Mouse (Mus musculus) gastrocnemius, postnatal 14 days (tissue): ENCODE data around the gene Rabgap1l. TPM values are rescaled to one million over a fixed set of nuclear protein-coding genes. Genes with fewer than 3 reads are reported as not detected.
A peak's percentile ranks its signal among the peaks of the same experiment; 100 is the strongest.

Source experiments
- DNase-seq: peaks from one replicate; pipeline ENCODE4 v3.0.0; 2021; ENCODE audit warnings: mixed read lengths
- intact Hi-C: fragments of 180-260 bp; cut with DNase I; formaldehyde crosslinking; loops from one replicate; pipeline ENCODE4 v1.15.1; 2025; ENCODE audit warnings: low total_unique reads
- total RNA-seq, 2 experiments: library from RNA; stranded (reverse); gene quantifications; 2 replicates each; pipeline ENCODE4 v1.2.3; 2021

The Rabgap1l gene
- total RNA-seq, 2 experiments from 2014 or later = 12.6 to 13.7 TPM

DNA sequence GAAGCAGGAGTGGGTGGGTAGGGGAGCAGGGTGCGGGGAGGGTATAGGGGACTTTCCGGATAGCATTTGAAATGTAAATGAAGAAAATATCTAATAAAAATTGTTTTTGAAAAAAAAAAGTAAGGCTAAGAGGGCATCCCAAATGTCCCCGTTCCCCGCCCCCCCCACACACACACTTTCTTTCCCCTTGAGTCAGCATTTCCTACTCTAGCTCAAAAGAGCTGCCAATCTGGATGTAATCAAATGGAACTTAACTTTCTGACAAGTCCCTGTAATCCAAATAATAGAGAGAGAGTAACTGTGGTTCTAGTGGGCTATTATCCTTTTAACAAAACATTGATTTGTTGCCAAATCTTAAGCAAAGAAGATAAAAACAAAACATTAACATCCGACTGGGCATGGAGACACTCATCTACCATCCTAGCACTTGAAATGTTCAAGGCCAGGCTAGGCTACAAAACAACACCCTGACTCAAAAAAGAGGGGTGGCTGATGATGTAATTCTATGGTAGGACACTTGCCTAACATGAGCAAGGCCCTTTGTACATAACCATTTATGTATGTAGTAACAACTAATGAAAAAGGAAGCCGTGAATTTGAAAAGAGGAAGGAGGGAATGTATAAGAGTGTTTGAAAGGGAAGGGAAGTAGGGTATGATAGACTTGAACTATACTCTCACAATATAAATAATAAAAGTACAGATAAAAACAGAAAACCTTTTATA is 439.1 kb downstream of the Rabgap1l start:
- no peak for DNase-seq
- intact Hi-C loops = no loop called here

DNA sequence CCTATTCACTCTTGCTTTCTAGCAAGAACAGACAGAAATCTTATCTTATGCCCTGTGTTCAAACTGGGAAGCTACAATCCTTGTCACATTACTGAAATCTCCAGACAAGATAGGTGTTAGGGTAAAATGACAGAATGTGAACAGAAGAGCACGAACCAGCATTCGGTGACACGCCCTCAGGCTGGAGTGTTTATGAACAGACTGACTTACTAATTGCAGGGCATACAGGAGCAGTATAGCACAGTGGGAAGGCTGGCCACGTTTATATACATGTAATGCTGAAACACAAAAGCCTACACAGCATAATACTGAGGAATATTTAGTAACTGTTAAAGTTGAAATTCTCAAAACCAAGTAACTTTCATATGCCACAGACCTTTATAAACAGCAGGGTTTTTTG is 440.7 kb downstream of the Rabgap1l start:
- DNase-seq = no peak
- intact Hi-C loops = no loop called here

DNA sequence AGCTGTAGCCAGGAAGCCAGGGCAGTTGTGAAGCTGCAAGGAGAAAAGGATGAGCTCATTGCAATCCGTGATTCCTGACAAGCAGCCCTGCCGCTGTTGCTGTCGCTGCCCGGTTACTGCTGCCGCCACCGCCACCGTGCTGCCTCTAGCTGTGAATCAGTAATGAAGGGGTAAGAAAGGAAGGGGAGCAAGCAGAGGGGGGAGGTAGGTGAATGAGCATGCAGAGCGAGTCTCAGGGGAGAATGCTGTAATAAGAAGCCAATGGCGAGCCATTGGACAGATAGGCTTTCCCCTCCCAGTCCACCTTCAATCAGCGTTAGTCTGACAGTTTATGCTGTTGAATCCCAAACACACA is 441.2 kb downstream of the Rabgap1l start:
- intact Hi-C loops = no loop called here

DNA sequence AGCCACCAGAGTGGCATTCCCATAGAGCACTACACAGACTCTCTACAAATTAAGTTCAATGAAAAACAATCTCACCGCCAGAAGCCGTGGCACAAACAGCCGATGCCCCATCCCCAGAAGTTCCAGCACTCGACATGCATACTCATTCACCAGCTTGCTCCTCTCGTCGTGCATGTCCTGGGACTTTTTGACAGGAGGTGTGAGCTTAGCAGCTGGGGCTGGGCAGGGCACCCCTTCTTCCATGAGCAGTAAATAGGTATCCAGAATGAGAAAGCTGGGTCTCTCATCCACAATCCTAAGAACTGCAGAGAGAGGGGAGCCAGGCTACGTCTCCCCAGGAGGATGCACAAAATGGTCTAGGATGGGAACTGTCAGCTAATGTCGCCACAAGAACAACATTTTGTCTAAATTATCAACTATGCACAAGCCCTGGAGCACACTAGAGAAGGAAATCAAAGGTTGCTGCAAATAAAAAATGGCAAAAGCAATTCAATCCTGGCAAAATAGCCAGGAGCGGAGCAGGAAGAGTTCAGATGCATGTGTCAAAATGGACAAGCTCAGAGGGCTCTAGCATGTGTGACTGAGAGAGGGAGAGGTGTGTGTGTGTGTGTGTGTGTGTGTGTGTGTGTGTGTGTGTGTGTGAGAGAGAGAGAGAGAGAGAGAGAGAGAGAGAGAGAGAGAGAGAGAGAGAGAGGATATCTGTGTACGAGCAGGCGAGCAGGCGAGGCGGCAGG is 441.7 kb downstream of the Rabgap1l start:
- no peak for DNase-seq
- intact Hi-C loops = no loop called here

More for the DNA sequence above, 441.2 kb downstream of the Rabgap1l start:
- peak; percentile 23 for DNase-seq

DNA sequence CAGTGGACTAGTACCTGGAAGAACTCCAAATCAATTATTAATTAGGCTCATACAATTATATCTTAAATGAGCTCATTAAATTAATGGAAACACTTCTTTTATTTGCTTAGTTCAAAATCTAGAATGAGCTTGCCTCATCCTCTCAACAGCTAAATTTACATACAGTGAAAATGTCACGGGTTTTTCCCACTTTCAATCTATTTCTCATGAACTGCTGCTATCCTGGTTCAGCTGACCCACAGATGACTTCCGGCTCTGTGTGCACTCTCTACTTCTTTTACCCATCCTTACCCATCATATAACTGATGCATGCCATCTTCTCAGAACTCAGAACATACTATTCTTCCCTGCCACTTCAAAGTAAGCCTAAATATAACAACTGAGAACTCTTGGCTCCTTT is 452.4 kb downstream of the Rabgap1l start:
- intact Hi-C loops = no loop called here

GRCm38 (mm10) chr1:160339374-160339773 is 453.6 kb downstream of the Rabgap1l start:
- no peak for DNase-seq
- intact Hi-C loops = no loop called here

More for the DNA sequence above, 452.4 kb downstream of the Rabgap1l start:
- DNase-seq = no peak

DNA sequence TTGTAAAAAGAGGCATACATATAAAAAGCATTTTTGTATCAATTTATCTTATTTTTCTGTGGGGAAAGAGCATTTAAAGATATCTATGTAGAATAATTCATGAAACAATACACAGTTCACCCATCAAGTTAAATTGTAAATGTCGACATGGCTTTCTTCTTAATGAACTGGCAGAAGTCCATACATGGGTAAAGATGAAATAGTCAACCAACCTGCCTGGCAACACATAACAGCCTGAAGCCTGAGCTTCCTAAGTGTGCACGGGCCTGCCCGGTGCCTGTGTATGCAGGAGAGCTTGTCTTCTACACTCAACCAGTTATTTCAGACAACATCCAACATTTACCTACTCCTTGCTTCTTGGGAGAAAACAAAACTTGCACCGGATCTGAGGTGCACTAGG is 458.2 kb downstream of the Rabgap1l start:
- intact Hi-C loops = no loop called here
- no peak for DNase-seq

DNA sequence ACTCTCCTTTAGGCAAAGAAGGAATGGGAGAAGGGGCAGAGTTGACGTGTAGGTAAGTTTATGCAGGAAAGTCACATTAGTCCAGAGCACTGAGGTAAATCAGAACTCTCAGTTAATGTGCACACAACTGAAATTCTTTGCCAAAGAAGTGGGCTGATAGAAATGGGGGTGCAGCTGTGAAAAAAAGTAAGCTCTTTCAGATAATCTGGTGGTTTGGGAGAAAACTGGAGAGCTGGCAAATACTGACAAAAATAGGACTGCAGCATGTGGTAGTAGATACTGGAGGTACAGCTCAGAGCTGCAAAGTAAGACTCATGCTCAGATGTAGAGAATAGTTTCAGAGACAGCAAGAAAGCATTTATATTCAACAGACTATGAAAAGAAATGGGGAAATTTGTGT is 462.2 kb downstream of the Rabgap1l start:
- DNase-seq = no peak
- intact Hi-C loops = no loop called here

- DNase-seq = no peak
- intact Hi-C loops = no loop called here
These were observed 462.8 kb downstream of the Rabgap1l start for GRCm38 (mm10) chr1:160330222-160330621.

DNA sequence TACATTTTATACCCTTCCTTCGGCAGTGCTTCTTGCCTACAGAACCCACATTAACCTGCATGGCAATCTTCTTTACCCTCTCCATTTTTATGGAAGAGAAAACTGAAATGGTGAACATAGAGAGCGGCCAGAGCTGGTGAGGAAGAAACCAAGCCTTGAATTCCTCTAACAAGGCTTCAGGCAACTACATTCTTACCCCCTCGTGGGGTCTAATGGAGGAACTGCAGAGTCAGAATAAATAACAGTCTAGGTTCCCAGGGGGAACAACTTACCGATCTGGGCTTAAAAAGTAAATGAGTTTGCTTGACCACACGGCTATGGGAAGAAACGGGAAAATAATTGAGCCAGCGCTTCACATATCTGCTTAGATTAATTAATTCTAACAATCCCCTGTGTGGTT is 463.2 kb downstream of the Rabgap1l start:
- no peak for DNase-seq
- intact Hi-C loops = no loop called here

- no peak for DNase-seq
These were observed 465.5 kb downstream of the Rabgap1l start for GRCm38 (mm10) chr1:160327531-160327930.

DNA sequence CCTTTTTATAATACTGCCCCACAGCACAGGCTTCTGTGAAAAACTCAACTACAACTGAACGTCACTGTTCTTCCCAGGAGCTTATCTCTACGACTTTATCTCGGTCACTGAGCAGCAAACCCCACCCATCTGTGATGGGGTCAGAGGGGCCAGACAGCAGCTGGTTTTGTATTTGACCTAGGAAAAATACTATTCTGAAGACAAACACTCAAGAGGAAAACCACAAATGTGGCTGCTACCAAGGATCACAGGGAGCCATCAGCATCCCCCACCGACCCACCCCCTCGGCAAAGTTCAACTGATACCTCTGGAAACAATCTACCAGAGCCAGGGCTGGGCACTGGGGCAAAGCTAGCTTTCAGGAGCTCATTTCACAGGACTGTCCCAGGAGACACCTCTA is 467.5 kb downstream of the Rabgap1l start:
- DNase-seq = no peak
- intact Hi-C loops = no loop called here

More at GRCm38 (mm10) chr1:160327531-160327930, 465.5 kb downstream of the Rabgap1l start:
- intact Hi-C loops = no loop called here

DNA sequence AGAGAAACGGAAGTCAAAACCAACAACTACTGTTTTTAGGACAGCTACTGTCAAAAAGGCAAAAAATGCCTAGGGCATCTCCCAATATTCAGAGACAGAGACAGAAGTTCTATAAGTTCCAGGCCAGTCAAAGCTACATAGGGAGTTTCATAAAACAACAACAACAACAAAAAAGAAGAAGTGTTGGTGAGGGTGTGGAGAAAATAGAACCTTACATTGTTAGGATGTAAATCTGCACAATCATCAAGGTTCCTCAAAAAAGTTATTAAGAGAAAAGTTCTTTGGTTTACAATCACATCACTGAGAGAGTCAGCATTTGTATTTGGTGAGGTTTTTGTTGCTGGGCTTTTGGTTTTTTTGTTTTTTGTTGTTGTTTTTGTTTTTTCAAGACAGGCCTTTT is 472.3 kb downstream of the Rabgap1l start:
- no peak for DNase-seq
- intact Hi-C loops = no loop called here

- no peak for DNase-seq
- intact Hi-C loops = no loop called here
These were observed 474.8 kb downstream of the Rabgap1l start for GRCm38 (mm10) chr1:160318057-160318725.

GRCm38 (mm10) chr1:160316239-160316638 is 476.8 kb downstream of the Rabgap1l start:
- intact Hi-C loops = no loop called here
- no peak for DNase-seq

DNA sequence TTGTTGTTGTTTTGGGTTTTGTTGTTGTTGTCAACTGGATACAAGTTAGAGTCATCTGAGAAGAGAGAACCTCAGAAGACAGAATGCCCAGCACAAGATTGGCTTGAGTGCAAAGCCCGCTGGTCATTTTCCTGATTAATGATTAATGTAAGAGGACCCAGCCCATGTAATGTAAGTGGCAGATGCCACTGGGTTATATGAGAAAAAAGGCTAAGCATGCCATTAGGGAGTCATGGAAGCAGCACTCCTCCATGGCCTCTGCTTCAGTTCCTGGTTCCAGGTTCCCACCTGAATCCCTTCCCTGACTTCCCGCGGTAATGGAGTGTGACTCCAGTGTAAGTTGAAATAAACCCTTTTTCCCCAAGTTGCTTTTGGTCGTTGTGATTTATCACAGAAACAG is 480.4 kb downstream of the Rabgap1l start:
- intact Hi-C loops = no loop called here
- no peak for DNase-seq

DNA sequence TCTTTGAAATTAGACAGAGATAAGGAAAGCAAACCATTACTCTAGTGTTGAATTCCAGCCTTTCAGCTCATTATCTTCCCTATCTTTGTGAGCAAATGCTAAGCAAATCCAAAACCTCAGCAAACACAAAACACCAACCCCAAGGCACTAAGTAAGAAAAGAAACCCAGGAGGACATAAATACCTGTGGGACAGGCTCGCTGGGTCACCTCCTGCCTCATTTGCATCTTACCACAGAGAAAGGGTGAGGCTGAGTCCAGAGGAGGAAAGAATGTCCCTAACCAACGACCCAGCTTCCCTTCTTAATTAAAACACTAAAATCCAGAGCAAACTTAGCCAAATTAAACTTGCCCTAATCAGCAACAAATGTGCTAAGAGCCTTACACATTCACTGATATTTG is 481.1 kb downstream of the Rabgap1l start:
- intact Hi-C loops = no loop called here
- no peak for DNase-seq

GRCm38 (mm10) chr1:160309951-160310350 is 483.1 kb downstream of the Rabgap1l start:
- intact Hi-C loops = no loop called here
- no peak for DNase-seq

DNA sequence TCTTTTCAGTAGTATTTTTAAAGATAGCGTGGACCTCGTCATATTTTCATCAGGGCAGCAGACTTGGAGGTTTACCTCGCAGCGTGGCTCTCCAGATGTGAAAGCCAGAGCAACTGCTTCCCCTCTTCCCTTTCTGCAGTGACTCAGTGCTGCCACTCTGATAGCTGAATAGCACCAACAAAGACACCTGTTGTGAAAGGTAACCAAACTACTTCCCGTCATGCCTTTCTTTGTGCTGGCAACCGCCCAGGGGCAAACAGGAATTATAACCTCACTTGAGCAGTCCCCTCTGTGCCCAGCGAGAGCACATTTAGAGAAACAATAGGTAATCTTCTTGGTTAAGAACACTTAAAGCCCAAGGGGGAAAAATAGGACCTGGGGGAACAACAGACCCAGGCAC is 484.0 kb downstream of the Rabgap1l start:
- no peak for DNase-seq
- intact Hi-C loops = no loop called here

DNA sequence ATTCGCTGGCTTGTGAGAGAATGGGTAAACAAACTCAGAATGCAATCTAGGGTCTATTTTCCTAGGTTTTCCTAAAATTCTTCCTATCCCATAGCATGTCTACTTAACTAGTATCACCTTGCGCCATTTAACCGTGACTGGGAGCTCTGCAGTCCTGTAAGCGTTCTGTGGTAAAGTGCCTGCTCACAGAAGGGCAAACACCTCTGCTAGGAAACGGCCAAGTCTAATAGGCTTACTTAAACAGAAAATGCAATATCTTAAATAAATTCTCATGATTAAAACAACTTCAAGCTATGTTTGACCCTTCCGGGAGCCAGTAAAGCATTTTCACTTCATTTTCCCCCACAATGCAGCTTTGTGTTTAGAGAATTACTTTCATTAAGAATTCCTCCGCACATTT is 484.5 kb downstream of the Rabgap1l start:
- intact Hi-C loops = no loop called here
- no peak for DNase-seq
